Mouse (Mus musculus) liver, postnatal 0 days (tissue): ENCODE results near the gene Klhdc7b. TPM values are rescaled to one million over a fixed set of nuclear protein-coding genes. Genes with fewer than 3 reads are reported as not detected.

Experiments
- ATAC-seq: fragments of 200-750 bp; cut with Nextera tagmentation; 2 replicates; pipeline ENCODE4 v1.8.0; 2017; ENCODE audit warnings: mild to moderate bottlenecking, moderate library complexity
- DNase-seq: peaks from one replicate; pipeline ENCODE4 v3.0.0-alpha.2; 2016
- H3K27ac ChIP-seq: fragments of 300-500 bp; sonication (generic); 2 replicates; pipeline ENCODE4 v1.5.1; 2014; ENCODE audit warnings: antibody characterized with exemption, moderate library complexity, mild to moderate bottlenecking, low read depth
- H3K27me3 ChIP-seq: fragments of 300-500 bp; sonication (generic); 2 replicates; pipeline ENCODE4 v1.6.1; 2014; ENCODE audit warnings: low read length, control low read depth, mixed read lengths; ENCODE audit not compliant: insufficient read depth
- H3K36me3 ChIP-seq: fragments of 300-500 bp; sonication (generic); replicated peaks from 2 replicates; pipeline ENCODE4 v1.6.1; 2014; ENCODE audit warnings: mild to moderate bottlenecking, control low read depth, low read length, moderate library complexity, mixed read lengths; ENCODE audit not compliant: insufficient read depth
- H3K4me1 ChIP-seq: fragments of 300-500 bp; sonication (generic); 2 replicates; pipeline ENCODE4 v1.6.1; 2014; ENCODE audit warnings: antibody characterized with exemption, mild to moderate bottlenecking, control low read depth; ENCODE audit not compliant: insufficient read depth
- H3K4me2 ChIP-seq: fragments of 300-500 bp; sonication (generic); 2 replicates; pipeline ENCODE4 v1.6.1; 2014; ENCODE audit warnings: low read depth, mild to moderate bottlenecking, low read length, moderate library complexity, mixed read lengths
- H3K4me3 ChIP-seq: fragments of 300-500 bp; sonication (generic); 2 replicates; pipeline ENCODE4 v1.5.1; 2014; ENCODE audit warnings: low read depth, low read length
- H3K9ac ChIP-seq: fragments of 300-500 bp; sonication (generic); replicated peaks from 2 replicates; pipeline ENCODE4 v1.6.1; 2014; ENCODE audit warnings: mild to moderate bottlenecking, moderate library complexity
- H3K9me3 ChIP-seq: fragments of 300-500 bp; sonication (generic); 2 replicates; pipeline ENCODE4 v1.6.1; 2016; ENCODE audit warnings: mild to moderate bottlenecking, control low read depth, low read length, mixed read lengths
- CTCF ChIP-seq: sonication (generic); IDR thresholded peaks from 2 replicates; pipeline ENCODE4 v1.5.1; 2016; ENCODE audit warnings: antibody characterized with exemption, low read depth
- EP300 ChIP-seq: IDR thresholded peaks from 2 replicates; pipeline ENCODE4 v1.6.1; 2016; ENCODE audit warnings: antibody characterized with exemption, low read depth, mild to moderate bottlenecking
- WGBS: fragments of 180-500 bp; shearing (Covaris S2); extraction: QIAGEN DNeasy Blood & Tissue Kit; methylation state at CpG from one replicate; pipeline ENCODE4 v1.1.7; 2014; ENCODE audit not compliant: insufficient replicate concordance; 5-methylcytosine and 5-hydroxymethylcytosine counted together
- polyA plus RNA-seq: library from polyadenylated mRNA; unstranded; fragments of >200 nt; fragmentation: Nextera tagmentation; extraction: Ambion mirVana; gene quantifications from 2 replicates; pipeline ENCODE4 v1.2.1, GENCODE M21; 2015

Gene Klhdc7b
- not detected in 2 replicates for polyA plus RNA-seq

- WGBS = 83% methylated on average over 7 of the region's 7 CpGs
- ATAC-seq = no peak
- Histone ChIP-seq H3K9ac (no peak within 1 kb of the TSS), H3K36me3 (no peaks in the 10 kb centered on the region), H3K4me3 (no peak within 1 kb of the TSS), H3K9me3 (no peaks in the 10 kb centered on the region), H3K4me1 (peaks cover 1% of the 10 kb centered on the region; the same call in 1 of the 2 replicates), H3K27ac (no peak within 1 kb of the TSS), H3K27me3 (no peaks in the 10 kb centered on the region), H3K4me2 (no peak within 1 kb of the TSS)
- TF ChIP-seq EP300 (no peak), CTCF (no peak)
- DNase-seq = no peak
Measured at GRCm38 (mm10) chr15:89384617-89385016, at the start of gene Klhdc7b. TSS of gene Klhdc7b (plus strand) at chr15:89384917.

- Histone ChIP-seq H3K9me3 (no peaks in the 10 kb centered on the region), H3K9ac (no peak overlapping the region), H3K27ac (no peak overlapping the region), H3K36me3 (no peaks in the 10 kb centered on the region), H3K4me1 (no peaks in the 10 kb centered on the region; the same call in 1 of the 2 replicates), H3K4me2 (no peak overlapping the region), H3K27me3 (no peaks in the 10 kb centered on the region), H3K4me3 (no peak overlapping the region)
- peak; percentile 11 for DNase-seq
- no peak for ATAC-seq
- no peak for TF ChIP-seq EP300
- TF ChIP-seq CTCF = no peak
- 83% methylated on average over 14 of the region's 14 CpGs for WGBS
Measured at GRCm38 (mm10) chr15:89336422-89336821, 48.3 kb upstream of the Klhdc7b start.

DNA sequence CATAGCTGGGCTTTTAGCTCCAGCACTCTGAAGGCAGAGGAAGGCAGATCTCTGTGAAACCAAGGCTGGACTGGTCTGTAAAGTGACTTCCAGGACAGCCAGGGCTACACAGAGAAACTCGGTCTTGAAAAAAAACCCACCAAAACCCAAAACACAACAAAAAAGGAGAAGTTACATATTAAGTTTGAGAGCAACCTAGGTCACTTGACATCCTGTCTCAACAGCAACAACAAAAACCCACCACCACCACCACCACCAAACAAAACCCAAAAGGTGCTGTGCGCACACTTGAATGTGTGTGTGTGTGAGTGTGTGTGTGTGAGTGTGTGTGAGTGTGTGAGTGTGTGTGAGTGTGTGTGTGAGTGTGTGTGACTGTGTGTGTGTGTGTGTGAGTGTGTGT, 45.0 kb upstream of the Klhdc7b start:
- Histone ChIP-seq H3K4me1 (no peaks in the 10 kb centered on the region; the same call in 1 of the 2 replicates), H3K9me3 (no peaks in the 10 kb centered on the region), H3K4me3 (no peak overlapping the region), H3K27ac (no peak overlapping the region), H3K36me3 (no peaks in the 10 kb centered on the region), H3K9ac (no peak overlapping the region), H3K27me3 (no peaks in the 10 kb centered on the region), H3K4me2 (no peak overlapping the region)
- TF ChIP-seq CTCF (no peak), EP300 (no peak)
- ATAC-seq (no peak), DNase-seq (no peak)
- WGBS = 44% methylated on average over 2 of the region's 2 CpGs

DNA sequence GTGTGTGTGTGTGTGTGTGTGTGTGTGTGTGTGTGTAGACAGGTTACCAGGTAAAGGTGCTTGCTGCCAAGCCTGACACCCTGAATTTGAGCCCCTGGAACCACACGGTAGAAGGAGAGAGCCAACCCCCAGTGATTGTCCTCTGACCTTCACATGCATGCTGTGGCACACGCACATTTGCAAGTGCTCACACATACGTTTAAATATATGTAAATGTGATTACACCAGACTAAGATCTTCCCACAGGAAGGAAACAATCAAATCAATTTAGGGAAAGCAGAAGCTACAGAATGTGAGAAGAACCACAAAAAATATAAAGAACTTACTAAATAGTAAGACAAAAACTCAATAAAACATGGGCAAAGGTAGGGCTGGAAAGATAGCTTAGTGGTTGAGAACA, 44.6 kb upstream of the Klhdc7b start:
- H3K4me1 ChIP-seq = no peaks in the 10 kb centered on the region
- WGBS = 37% methylated on average over 3 of the region's 3 CpGs
- no peaks in the 10 kb centered on the region for H3K36me3 ChIP-seq
- TF ChIP-seq CTCF (no peak), EP300 (no peak)
- no peak overlapping the region for H3K4me3 ChIP-seq
- no peak overlapping the region for H3K9ac ChIP-seq
- DNase-seq (no peak), ATAC-seq (no peak)
- H3K27ac ChIP-seq = no peak overlapping the region
- H3K4me2 ChIP-seq = no peak overlapping the region
- no peaks in the 10 kb centered on the region for H3K9me3 ChIP-seq
- H3K27me3 ChIP-seq = no peaks in the 10 kb centered on the region

GRCm38 (mm10) chr15:89341678-89342077, 43.0 kb upstream of the Klhdc7b start:
- WGBS = 64% methylated on average over 1 of the region's 1 CpGs
- TF ChIP-seq EP300 (no peak), CTCF (0 out of 2 replicates have a peak, but pooled peaks have one; percentile 16)

DNA sequence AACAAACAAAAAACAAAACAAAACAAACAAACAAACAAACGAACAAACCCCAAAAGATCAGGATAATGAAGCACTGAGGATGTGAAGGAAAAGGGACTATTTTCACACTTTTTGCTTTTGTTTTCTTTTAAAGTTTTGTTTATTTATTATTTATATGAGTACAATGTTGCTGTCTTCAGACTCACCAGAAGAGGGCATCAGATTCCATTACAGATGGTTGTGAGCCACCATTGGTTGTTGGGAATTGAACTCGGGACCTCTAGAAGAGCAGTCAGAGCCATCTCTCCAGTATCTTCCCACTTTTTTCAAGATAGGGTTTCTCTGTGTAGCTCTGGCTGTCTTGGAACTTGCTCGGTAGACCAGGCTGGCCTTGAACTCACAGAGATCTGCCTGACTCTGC, 41.4 kb upstream of the Klhdc7b start:
- Histone ChIP-seq H3K9ac (no peak overlapping the region), H3K4me1 (no peaks in the 10 kb centered on the region), H3K4me3 (no peak overlapping the region), H3K27ac (no peak overlapping the region), H3K9me3 (no peaks in the 10 kb centered on the region), H3K27me3 (no peaks in the 10 kb centered on the region), H3K36me3 (no peaks in the 10 kb centered on the region), H3K4me2 (no peak overlapping the region)
- ATAC-seq (no peak), DNase-seq (no peak)
- TF ChIP-seq CTCF (peak; percentile 56), EP300 (no peak)
- 71% methylated on average over 3 of the region's 3 CpGs for WGBS

More at GRCm38 (mm10) chr15:89341678-89342077, 43.0 kb upstream of the Klhdc7b start:
- no peaks in the 10 kb centered on the region for H3K36me3 ChIP-seq
- DNase-seq (no peak), ATAC-seq (no peak)
- H3K27ac ChIP-seq = no peak overlapping the region
- H3K4me1 ChIP-seq = no peaks in the 10 kb centered on the region
- H3K9me3 ChIP-seq = no peaks in the 10 kb centered on the region
- no peaks in the 10 kb centered on the region for H3K27me3 ChIP-seq
- H3K4me3 ChIP-seq = no peak overlapping the region
- no peak overlapping the region for H3K4me2 ChIP-seq
- H3K9ac ChIP-seq = no peak overlapping the region

DNA sequence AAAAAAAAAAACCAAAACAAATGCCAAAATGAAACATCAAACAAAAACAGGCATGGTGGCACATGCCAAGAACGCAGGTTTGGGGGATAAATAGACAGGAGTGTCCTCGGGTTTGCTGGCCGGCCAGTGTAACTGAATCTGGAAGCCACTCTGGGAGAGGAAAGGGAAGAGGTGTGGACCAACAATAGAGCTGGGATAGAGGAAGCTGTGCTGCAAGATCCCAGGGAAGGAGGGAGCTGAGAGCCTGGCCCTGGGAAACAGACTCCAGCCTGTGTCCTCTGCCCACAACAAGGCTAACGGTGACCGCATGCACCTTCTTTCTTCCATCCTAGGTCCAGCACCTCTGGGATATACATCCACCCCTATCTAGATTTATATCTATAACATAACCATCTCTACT, 34.3 kb upstream of the Klhdc7b start:
- TF ChIP-seq CTCF (no peak), EP300 (no peak)
- 88% methylated on average over 5 of the region's 5 CpGs for WGBS
- H3K9ac ChIP-seq = no peak overlapping the region
- peaks cover 31% of the 10 kb centered on the region for H3K36me3 ChIP-seq
- DNase-seq (peak; percentile 8), ATAC-seq (no peak)
- no peak overlapping the region for H3K4me2 ChIP-seq
- no peaks in the 10 kb centered on the region for H3K9me3 ChIP-seq
- H3K4me3 ChIP-seq = no peak overlapping the region
- peaks cover 10% of the 10 kb centered on the region for H3K4me1 ChIP-seq
- no peaks in the 10 kb centered on the region for H3K27me3 ChIP-seq
- no peak overlapping the region for H3K27ac ChIP-seq
